Mouse (Mus musculus) forebrain, embryonic 14.5 days (tissue): ENCODE measurements around the gene Gm20388. TPM values are rescaled to one million over a fixed set of nuclear protein-coding genes. Genes with fewer than 3 reads are reported as not detected.

ENCODE experiments used
- ATAC-seq: fragments of 200-750 bp; cut with Nextera tagmentation; 2 replicates; pipeline ENCODE4 v1.8.0; 2017; ENCODE audit warnings: mild to moderate bottlenecking, moderate library complexity
- DNase-seq: peaks from one replicate; pipeline ENCODE4 v3.0.0-alpha.2; 2015; ENCODE audit warnings: low spot score
- H3K27ac ChIP-seq: fragments of 300-500 bp; sonication (generic); 2 replicates; pipeline ENCODE4 v1.5.1; 2014; ENCODE audit warnings: low read depth, mild to moderate bottlenecking, control low read depth, low read length, moderate library complexity
- H3K27me3 ChIP-seq: fragments of 300-500 bp; sonication (generic); replicated peaks from 2 replicates; pipeline ENCODE4 v1.6.1; 2014; ENCODE audit warnings: low read length, control low read depth, mixed read lengths; ENCODE audit not compliant: control insufficient read depth, insufficient read depth
- H3K36me3 ChIP-seq: fragments of 300-500 bp; sonication (generic); 2 replicates; pipeline ENCODE4 v1.6.1; 2014; ENCODE audit warnings: low read length, control low read depth; ENCODE audit not compliant: control insufficient read depth, insufficient read depth
- H3K4me1 ChIP-seq: fragments of 300-500 bp; sonication (generic); 2 replicates; pipeline ENCODE4 v1.6.1; 2014; ENCODE audit warnings: antibody characterized with exemption, low read length, control low read depth; ENCODE audit not compliant: control insufficient read depth, insufficient read depth
- H3K4me2 ChIP-seq: fragments of 300-500 bp; sonication (generic); 2 replicates; pipeline ENCODE4 v1.6.1; 2014; ENCODE audit warnings: mild to moderate bottlenecking, control low read depth, low read length
- H3K4me3 ChIP-seq: fragments of 300-500 bp; sonication (generic); 2 replicates; pipeline ENCODE4 v1.5.1; 2014; ENCODE audit warnings: low read depth, low read length, control low read depth
- H3K9ac ChIP-seq: fragments of 300-500 bp; sonication (generic); 2 replicates; pipeline ENCODE4 v1.6.1; 2014; ENCODE audit warnings: mild to moderate bottlenecking, low read length, control low read depth, moderate library complexity
- H3K9me3 ChIP-seq: fragments of 300-500 bp; sonication (generic); replicated peaks from 2 replicates; pipeline ENCODE4 v1.6.1; 2016; ENCODE audit warnings: low read length, control low read depth, mixed read lengths; ENCODE audit not compliant: control insufficient read depth
- WGBS: fragments of 180-500 bp; shearing (Covaris S2); extraction: QIAGEN DNeasy Blood & Tissue Kit; methylation state at CpG from one replicate; pipeline ENCODE4 v1.1.7; 2014; 5-methylcytosine and 5-hydroxymethylcytosine counted together
- polyA plus RNA-seq: library from polyadenylated mRNA; unstranded; fragments of >200 nt; fragmentation: Nextera tagmentation; extraction: Ambion mirVana; gene quantifications from 2 replicates; pipeline ENCODE4 v1.2.1, GENCODE M21; 2014

Gene Gm20388
- polyA plus RNA-seq, 1 experiment from 2014 or later, result 7.4 TPM

DNA sequence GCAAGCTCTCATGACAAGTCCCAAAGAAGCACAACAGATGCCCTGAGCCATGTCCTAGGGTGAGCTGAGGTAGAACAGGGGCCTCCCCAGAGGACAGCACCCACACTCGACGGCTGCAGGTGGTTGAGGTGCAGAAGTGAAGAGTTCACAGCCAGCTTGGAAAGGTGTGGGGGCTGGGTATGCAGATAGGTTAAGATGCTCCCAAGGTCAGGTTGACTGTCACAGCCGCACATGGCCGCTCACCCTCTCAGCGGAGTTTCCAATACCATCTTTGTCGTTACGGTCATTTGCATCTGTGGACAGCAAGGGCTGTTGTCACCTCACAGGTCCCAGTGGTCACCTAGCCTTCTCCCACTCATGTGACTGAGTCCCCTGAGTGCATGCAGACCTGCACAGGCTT is 480.0 kb downstream of the Gm20388 start:
- peaks cover 11% of the 10 kb centered on the region; the same call in 1 of the 2 replicates for H3K4me1 ChIP-seq

DNA sequence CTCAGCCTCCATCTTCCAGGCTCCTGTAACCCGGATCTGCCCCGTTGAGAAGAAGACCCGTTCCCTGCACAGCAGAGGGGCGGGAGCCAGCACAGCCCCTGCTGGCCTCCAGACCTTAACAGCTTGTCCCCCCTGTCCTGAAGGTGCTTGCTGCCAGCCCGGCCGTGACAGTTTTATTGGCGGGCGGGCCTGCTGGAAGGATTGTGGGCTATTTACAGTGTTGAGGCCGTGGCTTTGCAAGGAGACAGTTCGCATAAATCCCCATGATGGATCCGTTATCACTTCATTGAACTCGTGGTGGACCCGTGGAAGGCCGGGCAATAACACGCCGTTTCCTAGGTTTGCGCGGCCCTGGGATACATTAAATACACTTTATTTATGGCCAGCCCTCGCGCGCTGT is 481.2 kb downstream of the Gm20388 start:
- ATAC-seq (no peak), DNase-seq (no peak)
- Histone ChIP-seq H3K4me3 (no peak overlapping the region), H3K27me3 (no peaks in the 10 kb centered on the region), H3K4me2 (no peak overlapping the region), H3K9me3 (no peaks in the 10 kb centered on the region), H3K36me3 (no peaks in the 10 kb centered on the region), H3K4me1 (peaks cover 12% of the 10 kb centered on the region), H3K9ac (no peak overlapping the region), H3K27ac (no peak overlapping the region)
- 81% methylated on average over 21 of the region's 21 CpGs for WGBS

More for the DNA sequence above, 480.0 kb downstream of the Gm20388 start:
- no peaks in the 10 kb centered on the region for H3K9me3 ChIP-seq
- DNase-seq, result no peak
- no peaks in the 10 kb centered on the region for H3K36me3 ChIP-seq
- 97% methylated on average over 7 of the region's 7 CpGs for WGBS
- no peak overlapping the region for H3K27ac ChIP-seq
- H3K9ac ChIP-seq, result no peak overlapping the region
- H3K4me3 ChIP-seq, result no peak overlapping the region
- no peak for ATAC-seq
- H3K27me3 ChIP-seq, result no peaks in the 10 kb centered on the region
- no peak overlapping the region for H3K4me2 ChIP-seq

DNA sequence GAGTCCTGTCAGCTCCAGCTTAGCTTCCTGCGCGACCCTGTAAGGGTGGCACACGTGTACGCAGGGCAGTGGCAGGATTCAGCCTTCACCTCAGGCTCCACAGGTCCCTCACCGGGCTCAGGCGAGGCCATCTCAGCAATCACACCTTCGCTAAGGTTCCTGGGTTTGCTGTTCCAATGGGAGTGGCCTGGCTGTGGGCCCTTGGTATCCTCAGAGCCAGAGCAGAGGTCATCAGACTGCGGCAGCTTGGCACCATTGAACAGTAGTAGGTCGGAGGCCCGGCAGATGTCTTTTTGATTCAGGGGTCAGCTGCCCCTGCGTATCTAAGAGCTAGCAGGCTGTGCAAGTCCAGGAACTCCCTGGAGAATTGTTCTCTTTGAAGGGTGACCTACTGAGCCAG is 482.4 kb downstream of the Gm20388 start:
- DNase-seq (no peak), ATAC-seq (no peak)
- Histone ChIP-seq H3K9ac (no peak overlapping the region), H3K27ac (peak overlapping the region; percentile 60; the same call in 1 of the 2 replicates), H3K27me3 (no peaks in the 10 kb centered on the region), H3K4me1 (peaks cover 24% of the 10 kb centered on the region), H3K4me3 (no peak overlapping the region), H3K9me3 (no peaks in the 10 kb centered on the region), H3K36me3 (no peaks in the 10 kb centered on the region), H3K4me2 (no peak overlapping the region)
- 89% methylated on average over 11 of the region's 11 CpGs for WGBS

DNA sequence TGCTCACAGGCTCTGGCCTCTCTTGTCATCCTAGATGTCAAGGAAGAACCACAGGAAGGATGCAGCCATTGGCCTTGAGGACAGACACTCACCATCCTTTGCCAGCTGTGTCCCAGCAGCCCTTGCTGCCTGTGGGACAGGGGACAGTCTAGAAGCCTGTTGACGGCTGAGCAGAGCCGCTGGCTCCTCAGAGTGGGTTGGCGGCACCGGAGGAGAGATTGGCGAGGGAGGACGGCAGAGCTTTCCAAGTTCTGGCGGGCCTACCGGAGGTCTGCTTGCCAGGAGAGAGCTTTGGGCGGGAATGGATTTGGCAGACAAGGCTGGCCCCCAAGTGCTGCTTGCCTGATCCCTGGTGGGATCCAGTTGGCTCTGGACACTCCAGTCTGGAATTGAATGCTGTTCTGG is 483.2 kb downstream of the Gm20388 start:
- H3K27ac ChIP-seq, result peak overlapping the region; percentile 60; the same call in 1 of the 2 replicates
- H3K36me3 ChIP-seq, result no peaks in the 10 kb centered on the region
- no peaks in the 10 kb centered on the region for H3K27me3 ChIP-seq
- no peak overlapping the region for H3K4me2 ChIP-seq
- no peak overlapping the region for H3K4me3 ChIP-seq
- no peaks in the 10 kb centered on the region for H3K9me3 ChIP-seq
- ATAC-seq (peak; percentile 33; the same call in 1 of the 2 replicates), DNase-seq (peak; percentile 66)
- no peak overlapping the region; the same call in 1 of the 2 replicates for H3K9ac ChIP-seq
- 48% methylated on average over 9 of the region's 9 CpGs for WGBS
- peaks cover 27% of the 10 kb centered on the region for H3K4me1 ChIP-seq

DNA sequence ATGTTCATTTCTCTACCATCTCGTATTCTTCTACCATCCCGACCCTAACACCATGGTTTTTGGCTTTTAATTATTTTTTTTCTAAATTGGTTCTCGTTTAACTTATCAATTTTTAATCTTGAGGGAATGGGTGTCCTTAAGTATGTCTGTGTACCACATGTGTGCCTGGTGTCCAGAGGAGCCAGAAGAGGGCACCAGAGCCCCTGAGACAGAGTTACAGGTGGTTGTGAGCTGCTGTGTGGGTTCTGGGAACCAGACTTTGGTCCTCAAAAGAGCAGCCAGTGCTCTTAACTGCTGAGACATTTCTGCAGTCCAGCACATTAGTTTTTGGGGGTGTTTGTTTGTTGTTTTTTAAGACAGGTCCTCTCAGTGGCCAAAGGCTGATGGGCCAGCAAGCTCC is 485.3 kb downstream of the Gm20388 start:
- H3K9me3 ChIP-seq, result no peaks in the 10 kb centered on the region
- no peak overlapping the region for H3K9ac ChIP-seq
- ATAC-seq (no peak), DNase-seq (no peak)
- H3K27me3 ChIP-seq, result no peaks in the 10 kb centered on the region
- 88% methylated on average over 3 of the region's 3 CpGs for WGBS
- H3K4me2 ChIP-seq, result no peak overlapping the region
- no peaks in the 10 kb centered on the region for H3K36me3 ChIP-seq
- H3K4me3 ChIP-seq, result no peak overlapping the region
- H3K27ac ChIP-seq, result no peak overlapping the region
- H3K4me1 ChIP-seq, result peaks cover 41% of the 10 kb centered on the region

DNA sequence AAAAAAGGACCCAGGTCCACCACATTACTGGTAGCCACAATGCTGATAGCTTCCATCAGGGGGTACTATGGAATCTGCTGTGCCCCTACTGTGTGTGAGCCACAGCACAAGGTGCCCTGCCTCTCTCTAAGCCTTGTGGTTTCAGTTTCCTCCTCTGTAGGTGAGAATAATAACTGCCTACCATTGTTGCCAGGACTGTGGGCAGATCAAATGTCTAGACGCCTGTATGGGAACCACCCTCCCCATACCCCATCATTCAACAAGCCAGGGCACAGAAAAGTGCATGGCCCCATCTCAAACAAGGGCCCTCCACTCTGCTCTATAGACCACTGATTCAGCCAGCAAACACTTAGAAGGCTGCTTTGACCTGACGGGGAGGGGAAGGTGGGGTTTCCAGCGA is 486.1 kb downstream of the Gm20388 start:
- H3K9ac ChIP-seq, result no peak overlapping the region
- WGBS, result 69% methylated on average over 3 of the region's 3 CpGs

DNA sequence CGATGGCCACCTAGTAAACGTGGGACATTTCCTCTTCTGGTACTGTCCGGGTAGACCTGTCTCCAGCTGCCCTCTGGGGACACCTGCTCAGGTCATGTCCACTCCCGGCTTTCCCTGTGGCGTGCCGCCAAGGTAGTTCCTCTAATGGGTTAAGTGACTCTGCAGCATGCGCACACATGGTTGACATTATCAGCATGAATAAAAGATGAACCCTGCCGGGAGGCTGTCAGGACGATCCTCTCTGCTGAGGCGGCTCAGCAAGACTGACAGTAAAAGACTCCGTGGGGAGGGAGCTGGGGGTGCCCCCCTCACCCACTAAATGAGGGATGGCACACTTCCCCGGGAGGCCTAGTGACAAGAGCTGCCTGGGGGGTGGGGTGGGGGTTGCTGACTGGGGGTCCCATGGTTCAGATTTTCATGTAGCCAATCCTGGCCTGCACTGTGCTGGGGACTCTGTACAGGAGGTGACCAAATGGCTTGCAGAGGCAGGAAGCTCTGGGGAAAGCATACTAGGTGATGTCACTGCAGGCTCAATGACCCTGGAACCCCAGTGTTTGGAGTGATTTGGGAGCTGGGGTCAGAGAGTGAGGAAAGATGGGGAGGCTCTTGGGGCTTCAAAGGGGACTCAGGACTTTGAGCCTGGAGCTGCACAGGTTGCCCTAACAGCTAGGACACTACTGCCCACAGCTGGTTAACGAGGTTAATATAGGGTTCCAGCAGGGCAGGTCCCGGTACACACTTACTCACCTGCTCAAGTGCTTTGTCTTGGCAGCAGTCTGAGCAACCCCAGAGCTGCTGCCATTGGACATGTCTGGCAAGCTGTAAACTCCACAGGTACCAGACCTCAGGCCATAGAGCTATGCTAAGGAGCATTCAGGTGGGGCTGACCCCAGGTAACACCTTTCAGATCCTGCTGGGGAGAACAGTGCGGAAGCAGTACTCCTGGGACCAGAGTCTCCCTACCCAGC is 487.1 kb downstream of the Gm20388 start:
- Histone ChIP-seq H3K9ac (no peak overlapping the region), H3K36me3 (no peaks in the 10 kb centered on the region), H3K4me2 (0 out of 2 replicates have a peak overlapping the region, but pooled peaks have one; percentile 5), H3K4me3 (no peak overlapping the region), H3K27ac (peak overlapping the region; percentile 44; the same call in 1 of the 2 replicates), H3K4me1 (peaks cover 41% of the 10 kb centered on the region), H3K9me3 (no peaks in the 10 kb centered on the region), H3K27me3 (no peaks in the 10 kb centered on the region)
- peak; percentile 75 for ATAC-seq
- WGBS, result 43% methylated on average over 15 of the region's 15 CpGs
- DNase-seq, result peak; percentile 82

More for the DNA sequence above, 486.1 kb downstream of the Gm20388 start:
- DNase-seq (no peak), ATAC-seq (no peak)
- Histone ChIP-seq H3K4me1 (peaks cover 41% of the 10 kb centered on the region), H3K27me3 (no peaks in the 10 kb centered on the region), H3K36me3 (no peaks in the 10 kb centered on the region), H3K27ac (peak overlapping the region; percentile 44; the same call in 1 of the 2 replicates), H3K4me3 (no peak overlapping the region), H3K9me3 (no peaks in the 10 kb centered on the region), H3K4me2 (no peak overlapping the region)

DNA sequence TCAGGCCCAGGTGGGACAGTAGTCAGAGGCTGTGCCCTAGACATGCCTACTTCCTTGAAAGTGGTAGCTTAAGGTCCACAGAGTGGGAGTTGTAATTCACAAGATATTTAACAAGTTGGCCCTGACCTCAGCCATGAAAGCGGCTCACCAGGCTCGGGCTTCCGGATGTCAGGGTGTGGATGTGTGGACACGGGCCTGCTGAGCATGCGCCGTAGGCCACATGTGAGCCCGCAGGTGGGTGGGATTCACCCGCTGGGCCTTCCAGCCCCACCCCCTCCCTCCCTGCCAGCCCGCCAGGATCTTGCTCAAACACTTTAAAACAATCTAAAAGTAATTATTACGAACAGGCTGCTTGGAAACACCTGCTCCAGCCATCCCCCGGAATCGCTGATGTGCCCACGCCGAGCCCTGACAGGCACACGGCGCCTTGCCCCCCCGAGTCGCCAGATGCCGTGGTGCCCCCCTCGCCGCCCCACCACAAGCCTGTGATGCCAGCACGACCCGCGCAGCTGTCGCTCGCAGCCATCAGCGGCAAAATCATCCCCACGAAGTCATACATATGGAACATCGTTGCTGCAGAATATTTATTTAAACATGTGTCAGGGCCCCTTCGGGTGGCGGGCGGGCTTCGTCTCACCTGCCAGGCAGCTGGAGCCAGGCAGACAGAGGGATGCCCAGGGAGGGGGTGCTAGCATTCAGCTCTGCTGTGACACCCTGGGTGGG is 488.7 kb downstream of the Gm20388 start:
- no peak overlapping the region for H3K9ac ChIP-seq
- no peaks in the 10 kb centered on the region for H3K36me3 ChIP-seq
- peak overlapping the region; percentile 25; the same call in 1 of the 2 replicates for H3K4me2 ChIP-seq
- H3K9me3 ChIP-seq, result no peaks in the 10 kb centered on the region
- H3K27me3 ChIP-seq, result no peaks in the 10 kb centered on the region
- H3K27ac ChIP-seq, result peak overlapping the region; percentile 72
- 49% methylated on average over 33 of the region's 33 CpGs for WGBS
- DNase-seq, result peak; percentile 76
- ATAC-seq, result peak; percentile 60
- H3K4me1 ChIP-seq, result peaks cover 37% of the 10 kb centered on the region
- H3K4me3 ChIP-seq, result no peak overlapping the region
